ENCODE assay signal across 12 mouse cellular contexts in the genomic region with DNA sequence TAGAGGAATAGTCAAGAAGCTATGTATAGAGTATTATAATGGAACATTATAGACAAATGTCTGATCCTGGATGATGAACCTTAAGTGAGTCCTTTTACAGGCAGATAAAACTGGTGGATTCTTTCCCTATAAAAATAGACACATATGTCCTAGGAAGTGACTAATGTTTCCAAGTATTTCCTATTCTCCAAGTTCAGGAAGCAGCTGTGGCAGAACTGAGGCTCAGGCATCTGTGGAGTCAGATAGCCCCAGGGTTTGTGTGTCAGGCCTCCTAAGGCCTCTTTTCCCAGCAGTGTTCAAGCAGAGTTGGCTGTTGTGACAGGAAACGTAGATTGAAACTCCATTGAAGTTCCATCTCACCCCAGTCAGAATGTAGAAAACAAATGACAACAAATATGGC. TPM values are rescaled to one million over a fixed set of nuclear protein-coding genes. Genes with fewer than 3 reads are reported as not detected.
DNase-seq lines count a peak whose midpoint lies in the region; ATAC-seq and TF ChIP-seq lines count a peak whose summit lies in the region.
"Had no signal": no experiment of that assay in that cellular context is flagged by ENCODE, and none has a peak within 500 bp of the region (broad histone marks: within the 10 kb centered on the region; RNA-seq: fewer than 3 reads in every experiment).

No protein-coding gene starts in this region.

- H3K27me3 ChIP-seq in liver, embryonic 16.5 days (ENCODE audit: control insufficient read depth, insufficient read depth, low read depth, low read length): no peaks in the 10 kb centered on the region
- no peaks in the 10 kb centered on the region for H3K27me3 ChIP-seq in liver, embryonic 11.5 days (replicated peaks; ENCODE audit: control insufficient read depth, insufficient read depth, low read length)
- no peaks in the 10 kb centered on the region for H3K27me3 ChIP-seq in heart, embryonic 15.5 days
- no peaks in the 10 kb centered on the region for H3K27me3 ChIP-seq in kidney, postnatal 0 days (ENCODE audit: insufficient read depth, low read length)
- H3K27me3 ChIP-seq: forebrain, embryonic 12.5 days; liver, embryonic 15.5 days had no signal

- H3K4me1 ChIP-seq in liver, embryonic 16.5 days (ENCODE audit: control insufficient read depth, low read depth, low read length): peaks cover 10% of the 10 kb centered on the region
- H3K4me1 ChIP-seq in liver, embryonic 11.5 days (replicated peaks; ENCODE audit: control insufficient read depth, insufficient read depth, low read length): peaks cover 12% of the 10 kb centered on the region
- no peaks in the 10 kb centered on the region for H3K4me1 ChIP-seq in heart, embryonic 15.5 days (replicated peaks)
- H3K4me1 ChIP-seq in kidney, postnatal 0 days (replicated peaks; ENCODE audit: insufficient read depth, low read length): no peaks in the 10 kb centered on the region
- H3K4me1 ChIP-seq: forebrain, embryonic 12.5 days had no signal

- DNase-seq in liver, embryonic 11.5 days (ENCODE audit: low spot score): no peak
- DNase-seq in kidney, postnatal 0 days (ENCODE audit: low spot score): peak; percentile 77
- DNase-seq in mesoderm, embryonic 11.5 days (ENCODE audit: low read depth, low spot score): peak; percentile 12
- DNase-seq in thymus, postnatal 14 days: no peak
- no peak for DNase-seq in layer of hippocampus, postnatal 14 days (ENCODE audit: low spot score in 2 of 2)
- DNase-seq: gastrocnemius, postnatal 36 days had no signal

- ATAC-seq in liver, embryonic 16.5 days (ENCODE audit: low read depth): peak; percentile 24; the same call in 1 of the 2 replicates
- ATAC-seq in liver, embryonic 11.5 days (replicated peaks; ENCODE audit: low FRiP score): no peak
- peak; percentile 60; the same call in 1 of the 2 replicates for ATAC-seq in heart, embryonic 15.5 days (replicated peaks; ENCODE audit: insufficient number of reproducible peaks, insufficient read depth, low FRiP score, low read depth)
- ATAC-seq in kidney, postnatal 0 days (replicated peaks; ENCODE audit: low FRiP score, low read depth): no peak
- ATAC-seq in megakaryocyte progenitor cell, adult 5-6 weeks (replicated peaks; ENCODE audit: poor library complexity): no peak
- ATAC-seq: inflammation-experienced regulatory T-cells, adult 6 months had no signal

- no peak for TF ChIP-seq CTCF in kidney, postnatal 0 days (IDR thresholded peaks at IDR 0.05; ENCODE audit: low read depth)

- H3K9ac ChIP-seq in liver, embryonic 16.5 days (ENCODE audit: low read depth, low read length): no peak overlapping the region
- H3K9ac ChIP-seq in liver, embryonic 11.5 days (ENCODE audit: low read depth, low read length): no peak overlapping the region
- no peak overlapping the region for H3K9ac ChIP-seq in heart, embryonic 15.5 days
- no peak overlapping the region for H3K9ac ChIP-seq in kidney, postnatal 0 days (ENCODE audit: low read depth, low read length)
- H3K9ac ChIP-seq: forebrain, embryonic 12.5 days; liver, embryonic 15.5 days had no signal

- H3K9me3 ChIP-seq in liver, embryonic 16.5 days (replicated peaks; ENCODE audit: control insufficient read depth, low read length): no peaks in the 10 kb centered on the region
- peaks cover 3% of the 10 kb centered on the region; the same call in 1 of the 2 replicates for H3K9me3 ChIP-seq in liver, embryonic 11.5 days (ENCODE audit: control insufficient read depth, low read length)
- no peaks in the 10 kb centered on the region for H3K9me3 ChIP-seq in heart, embryonic 15.5 days (replicated peaks)
- no peaks in the 10 kb centered on the region for H3K9me3 ChIP-seq in kidney, postnatal 0 days (replicated peaks; ENCODE audit: low read length)
- H3K9me3 ChIP-seq: forebrain, embryonic 12.5 days; liver, embryonic 15.5 days had no signal

- no peak overlapping the region for H3K4me2 ChIP-seq in liver, embryonic 16.5 days (ENCODE audit: low read depth, low read length)
- no peak overlapping the region for H3K4me2 ChIP-seq in liver, embryonic 11.5 days
- no peak overlapping the region for H3K4me2 ChIP-seq in heart, embryonic 15.5 days
- no peak overlapping the region for H3K4me2 ChIP-seq in kidney, postnatal 0 days (ENCODE audit: low read length)
- H3K4me2 ChIP-seq: forebrain, embryonic 12.5 days; liver, embryonic 15.5 days had no signal

- H3K27ac ChIP-seq in liver, embryonic 16.5 days (ENCODE audit: low read length): no peak overlapping the region
- no peak overlapping the region for H3K27ac ChIP-seq in liver, embryonic 11.5 days (ENCODE audit: low read depth, low read length)
- H3K27ac ChIP-seq in heart, embryonic 15.5 days: peak overlapping the region; percentile 35; the same call in 1 of the 2 replicates
- H3K27ac ChIP-seq in kidney, postnatal 0 days: no peak overlapping the region
- H3K27ac ChIP-seq: forebrain, embryonic 12.5 days; liver, embryonic 15.5 days had no signal

- no peaks in the 10 kb centered on the region for H3K36me3 ChIP-seq in liver, embryonic 16.5 days (ENCODE audit: control insufficient read depth, insufficient read depth)
- no peaks in the 10 kb centered on the region for H3K36me3 ChIP-seq in liver, embryonic 11.5 days (ENCODE audit: control insufficient read depth, insufficient read depth, low read length)
- no peaks in the 10 kb centered on the region for H3K36me3 ChIP-seq in heart, embryonic 15.5 days
- no peaks in the 10 kb centered on the region for H3K36me3 ChIP-seq in kidney, postnatal 0 days (ENCODE audit: insufficient read depth, low read length)
- H3K36me3 ChIP-seq: forebrain, embryonic 12.5 days; liver, embryonic 15.5 days had no signal

- no peak overlapping the region for H3K4me3 ChIP-seq in liver, embryonic 16.5 days (ENCODE audit: low read depth, low read length)
- H3K4me3 ChIP-seq in liver, embryonic 11.5 days (ENCODE audit: low read depth, low read length): no peak overlapping the region
- no peak overlapping the region for H3K4me3 ChIP-seq in heart, embryonic 15.5 days
- no peak overlapping the region for H3K4me3 ChIP-seq in kidney, postnatal 0 days (replicated peaks; ENCODE audit: low read depth, low read length)
- H3K4me3 ChIP-seq: forebrain, embryonic 12.5 days; liver, embryonic 15.5 days had no signal

- WGBS in liver, embryonic 16.5 days (ENCODE audit: insufficient replicate concordance): 46% methylated on average over 1 of the region's 1 CpGs
- WGBS in liver, embryonic 11.5 days: 54% methylated on average over 1 of the region's 1 CpGs
- WGBS in heart, embryonic 15.5 days: 58% methylated on average over 1 of the region's 1 CpGs
- 58% methylated on average over 1 of the region's 1 CpGs for WGBS in kidney, postnatal 0 days

RNA-seq across cellular contexts. Expression of a gene that starts 25.4 kb away (rescaled TPM):
- 44.3 and 45.9 TPM in 2 replicates for polyA plus RNA-seq in liver, embryonic 16.5 days (2015; fragmentation: Nextera tagmentation; extraction: Ambion mirVana)
- polyA plus RNA-seq in liver, embryonic 11.5 days (2014; fragmentation: Nextera tagmentation; extraction: Ambion mirVana): 15.0 and 16.7 TPM in 2 replicates
- 0.23 and 0.49 TPM in 2 replicates for polyA plus RNA-seq in heart, embryonic 15.5 days (2015; fragmentation: Nextera tagmentation; extraction: Ambion mirVana)
- polyA plus RNA-seq in kidney, postnatal 0 days (2015; fragmentation: Nextera tagmentation; extraction: Ambion mirVana): 0.45 and 0.46 TPM in 2 replicates
- 1 to 10 TPM in 1 of 2 experiments, under 1 TPM in 1; 0.45 to 1.1 TPM for total RNA-seq in layer of hippocampus, postnatal 14 days (2021)
- total RNA-seq in megakaryocyte progenitor cell, adult 5-6 weeks (2015): not detected in 2 replicates
- not detected in 2 replicates for total RNA-seq in megakaryocyte progenitor cell, adult 5-6 weeks (2017)
- total RNA-seq: gastrocnemius, postnatal 36 days had no signal
- polyA plus RNA-seq: forebrain, embryonic 12.5 days; inflammation-experienced regulatory T-cells, adult 6 months had no signal

Comparison
In these comparisons a context has a peak if more than half of its experiments do, and no peak if none do; other contexts are left out.
1. ATAC-seq: peak in liver, embryonic 16.5 days (single experiment) and heart, embryonic 15.5 days (single experiment); none in liver, embryonic 11.5 days (single experiment), kidney, postnatal 0 days (single experiment) and megakaryocyte progenitor cell, adult 5-6 weeks (single experiment).
2. DNase-seq: peak in kidney, postnatal 0 days (single experiment) and mesoderm, embryonic 11.5 days (single experiment); none in liver, embryonic 11.5 days (single experiment), thymus, postnatal 14 days (single experiment) and layer of hippocampus, postnatal 14 days (0 of 2).
3. RNA of a gene that starts 25.4 kb away (polyA plus RNA-seq): 44.3 to 45.9 TPM in liver, embryonic 16.5 days and 15.0 to 16.7 TPM in liver, embryonic 11.5 days; 0.45 to 0.46 TPM in kidney, postnatal 0 days and 0.23 to 0.49 TPM in heart, embryonic 15.5 days; every median in the first group is over 10 times any median in the second.